ENCODE assay signal across 8 mouse cellular contexts in the genomic region with DNA sequence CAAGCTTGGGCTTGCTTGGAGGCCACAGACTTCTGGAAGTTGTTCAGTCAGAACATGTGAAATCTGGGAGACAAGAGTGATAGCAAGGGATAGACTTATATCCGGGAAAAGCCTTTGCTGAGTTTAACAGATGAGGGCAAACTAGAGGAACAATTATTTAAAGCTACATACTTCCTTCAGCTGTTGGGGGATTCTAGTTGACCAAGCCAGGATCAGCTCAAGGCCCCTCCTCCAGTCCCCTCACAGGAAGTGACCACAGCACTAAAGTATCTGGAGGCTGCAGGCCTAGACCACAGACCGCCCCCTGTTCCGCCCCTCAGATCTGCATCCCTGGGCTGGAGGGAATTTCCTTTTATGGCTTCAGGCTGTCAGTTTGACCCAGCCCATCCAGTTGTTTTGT. TPM values are rescaled to one million over a fixed set of nuclear protein-coding genes. Genes with fewer than 3 reads are reported as not detected.
DNase-seq lines count a peak whose midpoint lies in the region; ATAC-seq lines count a peak whose summit lies in the region.

No protein-coding gene starts in this region.

- WGBS in forebrain, embryonic 15.5 days = 41% methylated on average over 3 of the region's 3 CpGs
- 40% methylated on average over 3 of the region's 3 CpGs for WGBS in forebrain, embryonic 11.5 days
- WGBS in embryonic facial prominence, embryonic 13.5 days = 12% methylated on average over 3 of the region's 3 CpGs
- WGBS in limb, embryonic 13.5 days = 21% methylated on average over 3 of the region's 3 CpGs
- WGBS in midbrain, embryonic 14.5 days = 41% methylated on average over 3 of the region's 3 CpGs

- 0 out of 2 replicates have a peak overlapping the region, but pooled peaks have one; percentile 27 for H3K27ac ChIP-seq in forebrain, embryonic 15.5 days (replicated peaks)
- no peak overlapping the region for H3K27ac ChIP-seq in forebrain, embryonic 11.5 days (ENCODE audit: low read depth, low read length)
- peak overlapping the region; percentile 78 for H3K27ac ChIP-seq in embryonic facial prominence, embryonic 13.5 days
- peak overlapping the region; percentile 81 for H3K27ac ChIP-seq in limb, embryonic 13.5 days
- no peak overlapping the region for H3K27ac ChIP-seq in midbrain, embryonic 14.5 days (replicated peaks; ENCODE audit: low read depth, low read length)

- H3K27me3 ChIP-seq in forebrain, embryonic 15.5 days = no peaks in the 10 kb centered on the region
- no peaks in the 10 kb centered on the region for H3K27me3 ChIP-seq in forebrain, embryonic 11.5 days (ENCODE audit: control insufficient read depth, insufficient read depth, low read length)
- H3K27me3 ChIP-seq in embryonic facial prominence, embryonic 13.5 days = no peaks in the 10 kb centered on the region
- no peaks in the 10 kb centered on the region for H3K27me3 ChIP-seq in limb, embryonic 13.5 days
- H3K27me3 ChIP-seq in midbrain, embryonic 14.5 days (ENCODE audit: control insufficient read depth, insufficient read depth, low read length) = no peaks in the 10 kb centered on the region

- no peak overlapping the region for H3K9ac ChIP-seq in forebrain, embryonic 15.5 days (replicated peaks)
- H3K9ac ChIP-seq in forebrain, embryonic 11.5 days (ENCODE audit: low read length) = no peak overlapping the region
- H3K9ac ChIP-seq in embryonic facial prominence, embryonic 13.5 days = peak overlapping the region; percentile 32; the same call in 1 of the 2 replicates
- H3K9ac ChIP-seq in limb, embryonic 13.5 days = peak overlapping the region; percentile 57
- no peak overlapping the region for H3K9ac ChIP-seq in midbrain, embryonic 14.5 days (replicated peaks; ENCODE audit: low read length)

- peaks cover 35% of the 10 kb centered on the region for H3K36me3 ChIP-seq in forebrain, embryonic 15.5 days
- peaks cover 5% of the 10 kb centered on the region; the same call in 1 of the 2 replicates for H3K36me3 ChIP-seq in forebrain, embryonic 11.5 days (ENCODE audit: control insufficient read depth, insufficient read depth, low read length)
- peaks cover 45% of the 10 kb centered on the region for H3K36me3 ChIP-seq in embryonic facial prominence, embryonic 13.5 days
- H3K36me3 ChIP-seq in limb, embryonic 13.5 days = peaks cover 46% of the 10 kb centered on the region
- peaks cover 41% of the 10 kb centered on the region for H3K36me3 ChIP-seq in midbrain, embryonic 14.5 days (ENCODE audit: control insufficient read depth, insufficient read depth, low read length)

- DNase-seq in forebrain, embryonic 11.5 days (ENCODE audit: low spot score) = no peak
- DNase-seq in heart, postnatal 4 days = peak; percentile 81
- peak; percentile 28 for DNase-seq in midbrain, embryonic 14.5 days
- DNase-seq in B cell, adult 2 months = no peak
- DNase-seq in spleen, postnatal 10 days (ENCODE audit: low spot score in 2 of 2) = no peak

- H3K4me2 ChIP-seq in forebrain, embryonic 15.5 days (replicated peaks) = no peak overlapping the region
- H3K4me2 ChIP-seq in forebrain, embryonic 11.5 days (ENCODE audit: low read depth, low read length, severe bottlenecking) = no peak overlapping the region; the same call in 1 of the 2 replicates
- H3K4me2 ChIP-seq in embryonic facial prominence, embryonic 13.5 days = peak overlapping the region; percentile 79
- peak overlapping the region; percentile 79 for H3K4me2 ChIP-seq in limb, embryonic 13.5 days (replicated peaks)
- peak overlapping the region; percentile 94; the same call in 1 of the 2 replicates for H3K4me2 ChIP-seq in midbrain, embryonic 14.5 days (ENCODE audit: low read length)

- ATAC-seq in forebrain, embryonic 15.5 days (replicated peaks) = no peak
- ATAC-seq in forebrain, embryonic 11.5 days (replicated peaks; ENCODE audit: low FRiP score) = no peak
- no peak for ATAC-seq in embryonic facial prominence, embryonic 13.5 days (ENCODE audit: insufficient number of reproducible peaks, insufficient read depth, low FRiP score, low TSS enrichment, low read depth)
- ATAC-seq in limb, embryonic 13.5 days (ENCODE audit: low FRiP score, low read depth) = peak; percentile 54
- ATAC-seq in midbrain, embryonic 14.5 days (ENCODE audit: low FRiP score, low TSS enrichment) = no peak

- no peak overlapping the region for H3K4me3 ChIP-seq in forebrain, embryonic 15.5 days
- no peak overlapping the region for H3K4me3 ChIP-seq in forebrain, embryonic 11.5 days (ENCODE audit: low read depth, low read length)
- peak overlapping the region; percentile 19 for H3K4me3 ChIP-seq in embryonic facial prominence, embryonic 13.5 days
- peak overlapping the region; percentile 77 for H3K4me3 ChIP-seq in limb, embryonic 13.5 days
- no peak overlapping the region for H3K4me3 ChIP-seq in midbrain, embryonic 14.5 days (replicated peaks; ENCODE audit: low read depth, low read length)

- no peaks in the 10 kb centered on the region for H3K9me3 ChIP-seq in forebrain, embryonic 15.5 days
- no peaks in the 10 kb centered on the region for H3K9me3 ChIP-seq in forebrain, embryonic 11.5 days (ENCODE audit: control insufficient read depth, low read length)
- no peaks in the 10 kb centered on the region for H3K9me3 ChIP-seq in embryonic facial prominence, embryonic 13.5 days
- no peaks in the 10 kb centered on the region for H3K9me3 ChIP-seq in limb, embryonic 13.5 days
- H3K9me3 ChIP-seq in midbrain, embryonic 14.5 days (ENCODE audit: control insufficient read depth, low read length) = no peaks in the 10 kb centered on the region

- H3K4me1 ChIP-seq in forebrain, embryonic 15.5 days = peaks cover 47% of the 10 kb centered on the region
- H3K4me1 ChIP-seq in forebrain, embryonic 11.5 days (replicated peaks; ENCODE audit: control insufficient read depth, insufficient read depth, low read length) = peaks cover 2% of the 10 kb centered on the region; the same call in 1 of the 2 replicates
- peaks cover 42% of the 10 kb centered on the region for H3K4me1 ChIP-seq in embryonic facial prominence, embryonic 13.5 days
- H3K4me1 ChIP-seq in limb, embryonic 13.5 days = peaks cover 38% of the 10 kb centered on the region
- peaks cover 21% of the 10 kb centered on the region; the same call in 1 of the 2 replicates for H3K4me1 ChIP-seq in midbrain, embryonic 14.5 days (ENCODE audit: control insufficient read depth, insufficient read depth, low read length)

RNA-seq across cellular contexts. Expression of gene Rrp8, which starts 1.8 kb away (rescaled TPM):
- polyA plus RNA-seq in forebrain, embryonic 15.5 days (2015; fragmentation: Nextera tagmentation; extraction: Ambion mirVana) = 24.4 and 25.8 TPM in 2 replicates
- 40.6 and 41.4 TPM in 2 replicates for polyA plus RNA-seq in forebrain, embryonic 11.5 days (2014; fragmentation: Nextera tagmentation; extraction: Ambion mirVana)
- 43.4 and 48.9 TPM in 2 replicates for polyA plus RNA-seq in embryonic facial prominence, embryonic 13.5 days (2015; fragmentation: Nextera tagmentation; extraction: Ambion mirVana)
- 10 to 100 TPM; 15.1 to 17.8 TPM for total RNA-seq in heart, postnatal 4 days (2021)
- polyA plus RNA-seq in limb, embryonic 13.5 days (2015; fragmentation: Nextera tagmentation; extraction: Ambion mirVana) = 44.0 and 44.3 TPM in 2 replicates
- 18.6 and 24.4 TPM in 2 replicates for polyA plus RNA-seq in midbrain, embryonic 14.5 days (2014; fragmentation: Nextera tagmentation; extraction: Ambion mirVana)

RNA-seq across cellular contexts. Expression of gene Ilk, which starts 2.6 kb away (rescaled TPM):
- 197 and 205 TPM in 2 replicates for polyA plus RNA-seq in forebrain, embryonic 15.5 days (2015; fragmentation: Nextera tagmentation; extraction: Ambion mirVana)
- polyA plus RNA-seq in forebrain, embryonic 11.5 days (2014; fragmentation: Nextera tagmentation; extraction: Ambion mirVana) = 221 and 242 TPM in 2 replicates
- polyA plus RNA-seq in embryonic facial prominence, embryonic 13.5 days (2015; fragmentation: Nextera tagmentation; extraction: Ambion mirVana) = 253 and 273 TPM in 2 replicates
- total RNA-seq in heart, postnatal 4 days (2021) = 100 to 1,000 TPM; 214 to 215 TPM
- 312 and 317 TPM in 2 replicates for polyA plus RNA-seq in limb, embryonic 13.5 days (2015; fragmentation: Nextera tagmentation; extraction: Ambion mirVana)
- polyA plus RNA-seq in midbrain, embryonic 14.5 days (2014; fragmentation: Nextera tagmentation; extraction: Ambion mirVana) = 166 and 199 TPM in 2 replicates

RNA-seq across cellular contexts. Expression of gene Taf10, which starts 5.2 kb away (rescaled TPM):
- polyA plus RNA-seq in forebrain, embryonic 15.5 days (2015; fragmentation: Nextera tagmentation; extraction: Ambion mirVana) = 106 and 114 TPM in 2 replicates
- 196 and 204 TPM in 2 replicates for polyA plus RNA-seq in forebrain, embryonic 11.5 days (2014; fragmentation: Nextera tagmentation; extraction: Ambion mirVana)
- polyA plus RNA-seq in embryonic facial prominence, embryonic 13.5 days (2015; fragmentation: Nextera tagmentation; extraction: Ambion mirVana) = 126 and 137 TPM in 2 replicates
- total RNA-seq in heart, postnatal 4 days (2021) = 100 to 1,000 TPM; 122 to 125 TPM
- 118 and 133 TPM in 2 replicates for polyA plus RNA-seq in limb, embryonic 13.5 days (2015; fragmentation: Nextera tagmentation; extraction: Ambion mirVana)
- 131 and 152 TPM in 2 replicates for polyA plus RNA-seq in midbrain, embryonic 14.5 days (2014; fragmentation: Nextera tagmentation; extraction: Ambion mirVana)

RNA-seq across cellular contexts. Expression of gene Tpp1, which starts 13.1 kb away (rescaled TPM):
- 33.9 and 35.1 TPM in 2 replicates for polyA plus RNA-seq in forebrain, embryonic 15.5 days (2015; fragmentation: Nextera tagmentation; extraction: Ambion mirVana)
- polyA plus RNA-seq in forebrain, embryonic 11.5 days (2014; fragmentation: Nextera tagmentation; extraction: Ambion mirVana) = 53.9 and 62.7 TPM in 2 replicates
- polyA plus RNA-seq in embryonic facial prominence, embryonic 13.5 days (2015; fragmentation: Nextera tagmentation; extraction: Ambion mirVana) = 44.0 and 45.8 TPM in 2 replicates
- 10 to 100 TPM; 40.5 to 42.2 TPM for total RNA-seq in heart, postnatal 4 days (2021)
- 42.5 and 50.8 TPM in 2 replicates for polyA plus RNA-seq in limb, embryonic 13.5 days (2015; fragmentation: Nextera tagmentation; extraction: Ambion mirVana)
- 22.5 and 49.5 TPM in 2 replicates for polyA plus RNA-seq in midbrain, embryonic 14.5 days (2014; fragmentation: Nextera tagmentation; extraction: Ambion mirVana)

RNA-seq across cellular contexts. Expression of gene Dchs1, which starts 48.5 kb away (rescaled TPM):
- polyA plus RNA-seq in forebrain, embryonic 15.5 days (2015; fragmentation: Nextera tagmentation; extraction: Ambion mirVana) = 20.3 and 22.0 TPM in 2 replicates
- 21.3 and 21.4 TPM in 2 replicates for polyA plus RNA-seq in forebrain, embryonic 11.5 days (2014; fragmentation: Nextera tagmentation; extraction: Ambion mirVana)
- 21.0 and 21.5 TPM in 2 replicates for polyA plus RNA-seq in embryonic facial prominence, embryonic 13.5 days (2015; fragmentation: Nextera tagmentation; extraction: Ambion mirVana)
- 10 to 100 TPM; 36.3 to 40.0 TPM for total RNA-seq in heart, postnatal 4 days (2021)
- polyA plus RNA-seq in limb, embryonic 13.5 days (2015; fragmentation: Nextera tagmentation; extraction: Ambion mirVana) = 20.5 and 22.2 TPM in 2 replicates
- 22.4 and 26.1 TPM in 2 replicates for polyA plus RNA-seq in midbrain, embryonic 14.5 days (2014; fragmentation: Nextera tagmentation; extraction: Ambion mirVana)

Comparison
In these comparisons a context has a peak if more than half of its experiments do, and no peak if none do; other contexts are left out.
1. H3K27ac ChIP-seq: peak in forebrain, embryonic 15.5 days (single experiment), embryonic facial prominence, embryonic 13.5 days (single experiment) and limb, embryonic 13.5 days (single experiment); none in forebrain, embryonic 11.5 days (single experiment) and midbrain, embryonic 14.5 days (single experiment).
2. H3K4me2 ChIP-seq: peak in embryonic facial prominence, embryonic 13.5 days (single experiment), limb, embryonic 13.5 days (single experiment) and midbrain, embryonic 14.5 days (single experiment); none in forebrain, embryonic 15.5 days (single experiment) and forebrain, embryonic 11.5 days (single experiment).
3. H3K4me3 ChIP-seq: peak in embryonic facial prominence, embryonic 13.5 days (single experiment) and limb, embryonic 13.5 days (single experiment); none in forebrain, embryonic 15.5 days (single experiment), forebrain, embryonic 11.5 days (single experiment) and midbrain, embryonic 14.5 days (single experiment).
4. H3K9ac ChIP-seq: peak in embryonic facial prominence, embryonic 13.5 days (single experiment) and limb, embryonic 13.5 days (single experiment); none in forebrain, embryonic 15.5 days (single experiment), forebrain, embryonic 11.5 days (single experiment) and midbrain, embryonic 14.5 days (single experiment).
5. DNase-seq: peak in heart, postnatal 4 days (single experiment) and midbrain, embryonic 14.5 days (single experiment); none in forebrain, embryonic 11.5 days (single experiment), B cell, adult 2 months (0 of 2) and spleen, postnatal 10 days (0 of 2).